Mouse (Mus musculus): ENCODE data around the gene Ifngr2. TPM values are rescaled to one million over a fixed set of nuclear protein-coding genes. Genes with fewer than 3 reads are reported as not detected.

Ifngr2 gene
- polyA plus RNA-seq, 1 experiment from 2014 or later = 118 TPM

GRCm38 (mm10) chr16:91545597-91546281 is 1.1 kb upstream of the Ifngr2 start:
- ATAC-seq = no peak
- Histone ChIP-seq H3K9me3 (ENCODE audit: control insufficient read depth, low read length) (no peaks in the 10 kb centered on the region), H3K36me3 (ENCODE audit: control insufficient read depth, insufficient read depth) (no peaks in the 10 kb centered on the region), H3K9ac (replicated peaks; ENCODE audit: low read depth, low read length) (no peak overlapping the region), H3K4me1 (replicated peaks; ENCODE audit: control insufficient read depth, insufficient read depth, low read length) (peaks cover 30% of the 10 kb centered on the region), H3K27ac (ENCODE audit: low read length) (no peak overlapping the region), H3K4me3 (replicated peaks; ENCODE audit: low read length) (no peak overlapping the region), H3K27me3 (replicated peaks; ENCODE audit: control insufficient read depth, insufficient read depth, low read length) (no peaks in the 10 kb centered on the region), H3K4me2 (ENCODE audit: low read length) (no peak overlapping the region)
- 77% methylated on average over 10 of the region's 10 CpGs for WGBS

- Histone ChIP-seq H3K4me1 (replicated peaks; ENCODE audit: control insufficient read depth, insufficient read depth, low read length) (peaks cover 26% of the 10 kb centered on the region), H3K9ac (replicated peaks; ENCODE audit: low read depth, low read length) (peak overlapping the region; percentile 96), H3K4me3 (replicated peaks; ENCODE audit: low read length) (peak overlapping the region; percentile 89), H3K36me3 (ENCODE audit: control insufficient read depth, insufficient read depth) (no peaks in the 10 kb centered on the region), H3K9me3 (ENCODE audit: control insufficient read depth, low read length) (no peaks in the 10 kb centered on the region), H3K27me3 (replicated peaks; ENCODE audit: control insufficient read depth, insufficient read depth, low read length) (no peaks in the 10 kb centered on the region), H3K4me2 (ENCODE audit: low read length) (peak overlapping the region; percentile 71), H3K27ac (ENCODE audit: low read length) (no peak overlapping the region)
- 0 out of 2 replicates have a peak, but pooled peaks have one; percentile 24 for ATAC-seq
- 20% methylated on average over 14 of the region's 14 CpGs for WGBS
Measured at GRCm38 (mm10) chr16:91546391-91546835, 459 bp upstream of the Ifngr2 start.

GRCm38 (mm10) chr16:91547974-91548373 is 1.1 kb downstream of the Ifngr2 start:
- no peaks in the 10 kb centered on the region for H3K9me3 ChIP-seq (ENCODE audit: control insufficient read depth, low read length)
- peak overlapping the region; percentile 96 for H3K9ac ChIP-seq (replicated peaks; ENCODE audit: low read depth, low read length)
- no peaks in the 10 kb centered on the region for H3K27me3 ChIP-seq (replicated peaks; ENCODE audit: control insufficient read depth, insufficient read depth, low read length)
- no peak for ATAC-seq
- no peaks in the 10 kb centered on the region for H3K36me3 ChIP-seq (ENCODE audit: control insufficient read depth, insufficient read depth)
- peak overlapping the region; percentile 71 for H3K4me2 ChIP-seq (ENCODE audit: low read length)
- peak overlapping the region; percentile 89 for H3K4me3 ChIP-seq (replicated peaks; ENCODE audit: low read length)
- 58% methylated on average over 5 of the region's 5 CpGs for WGBS
- peaks cover 20% of the 10 kb centered on the region for H3K4me1 ChIP-seq (replicated peaks; ENCODE audit: control insufficient read depth, insufficient read depth, low read length)
- H3K27ac ChIP-seq (ENCODE audit: low read length) = no peak overlapping the region

GRCm38 (mm10) chr16:91548586-91548985 is 1.7 kb downstream of the Ifngr2 start:
- peak overlapping the region; percentile 0; the same call in 1 of the 2 replicates for H3K9ac ChIP-seq (replicated peaks; ENCODE audit: low read depth, low read length)
- no peaks in the 10 kb centered on the region for H3K36me3 ChIP-seq (ENCODE audit: control insufficient read depth, insufficient read depth)
- no peaks in the 10 kb centered on the region for H3K9me3 ChIP-seq (ENCODE audit: control insufficient read depth, low read length)
- peaks cover 25% of the 10 kb centered on the region for H3K4me1 ChIP-seq (replicated peaks; ENCODE audit: control insufficient read depth, insufficient read depth, low read length)
- H3K4me3 ChIP-seq (replicated peaks; ENCODE audit: low read length) = peak overlapping the region; percentile 28
- 45% methylated on average over 5 of the region's 5 CpGs for WGBS
- no peaks in the 10 kb centered on the region for H3K27me3 ChIP-seq (replicated peaks; ENCODE audit: control insufficient read depth, insufficient read depth, low read length)
- ATAC-seq = no peak
- no peak overlapping the region for H3K27ac ChIP-seq (ENCODE audit: low read length)
- H3K4me2 ChIP-seq (ENCODE audit: low read length) = peak overlapping the region; percentile 35

- peak overlapping the region; percentile 0; the same call in 1 of the 2 replicates for H3K9ac ChIP-seq (replicated peaks; ENCODE audit: low read depth, low read length)
- H3K9me3 ChIP-seq (ENCODE audit: control insufficient read depth, low read length) = no peaks in the 10 kb centered on the region
- 64% methylated on average over 2 of the region's 2 CpGs for WGBS
- H3K27me3 ChIP-seq (replicated peaks; ENCODE audit: control insufficient read depth, insufficient read depth, low read length) = no peaks in the 10 kb centered on the region
- no peak overlapping the region for H3K27ac ChIP-seq (ENCODE audit: low read length)
- ATAC-seq = no peak
- H3K4me3 ChIP-seq (replicated peaks; ENCODE audit: low read length) = peak overlapping the region; percentile 28
- H3K4me2 ChIP-seq (ENCODE audit: low read length) = peak overlapping the region; percentile 35
- H3K4me1 ChIP-seq (replicated peaks; ENCODE audit: control insufficient read depth, insufficient read depth, low read length) = peaks cover 28% of the 10 kb centered on the region
- no peaks in the 10 kb centered on the region for H3K36me3 ChIP-seq (ENCODE audit: control insufficient read depth, insufficient read depth)
Measured at GRCm38 (mm10) chr16:91548996-91549395, 2.1 kb downstream of the Ifngr2 start.

- Histone ChIP-seq H3K36me3 (ENCODE audit: control insufficient read depth, insufficient read depth) (no peaks in the 10 kb centered on the region), H3K4me2 (ENCODE audit: low read length) (peak overlapping the region; percentile 35), H3K27ac (ENCODE audit: low read length) (no peak overlapping the region), H3K9ac (replicated peaks; ENCODE audit: low read depth, low read length) (peak overlapping the region; percentile 33; the same call in 1 of the 2 replicates), H3K9me3 (ENCODE audit: control insufficient read depth, low read length) (no peaks in the 10 kb centered on the region), H3K4me1 (replicated peaks; ENCODE audit: control insufficient read depth, insufficient read depth, low read length) (peaks cover 28% of the 10 kb centered on the region), H3K4me3 (replicated peaks; ENCODE audit: low read length) (0 out of 2 replicates have a peak overlapping the region, but pooled peaks have one; percentile 7), H3K27me3 (replicated peaks; ENCODE audit: control insufficient read depth, insufficient read depth, low read length) (no peaks in the 10 kb centered on the region)
- 46% methylated on average over 5 of the region's 5 CpGs for WGBS
- ATAC-seq = no peak
Measured at GRCm38 (mm10) chr16:91549616-91550015, 2.7 kb downstream of the Ifngr2 start.

GRCm38 (mm10) chr16:91551081-91551524 is 4.2 kb downstream of the Ifngr2 start:
- 0 out of 2 replicates have a peak, but pooled peaks cover 2% of the 10 kb centered on the region for H3K36me3 ChIP-seq (ENCODE audit: control insufficient read depth, insufficient read depth)
- WGBS = 73% methylated on average over 10 of the region's 10 CpGs
- no peak overlapping the region for H3K4me2 ChIP-seq (ENCODE audit: low read length)
- no peaks in the 10 kb centered on the region for H3K9me3 ChIP-seq (ENCODE audit: control insufficient read depth, low read length)
- peaks cover 28% of the 10 kb centered on the region for H3K4me1 ChIP-seq (replicated peaks; ENCODE audit: control insufficient read depth, insufficient read depth, low read length)
- no peak overlapping the region for H3K9ac ChIP-seq (replicated peaks; ENCODE audit: low read depth, low read length)
- no peak overlapping the region for H3K27ac ChIP-seq (ENCODE audit: low read length)
- H3K4me3 ChIP-seq (replicated peaks; ENCODE audit: low read length) = no peak overlapping the region
- no peak for ATAC-seq
- no peaks in the 10 kb centered on the region for H3K27me3 ChIP-seq (replicated peaks; ENCODE audit: control insufficient read depth, insufficient read depth, low read length)

- 0 out of 2 replicates have a peak, but pooled peaks cover 2% of the 10 kb centered on the region for H3K36me3 ChIP-seq (ENCODE audit: control insufficient read depth, insufficient read depth)
- peaks cover 25% of the 10 kb centered on the region for H3K4me1 ChIP-seq (replicated peaks; ENCODE audit: control insufficient read depth, insufficient read depth, low read length)
- no peak overlapping the region for H3K4me3 ChIP-seq (replicated peaks; ENCODE audit: low read length)
- WGBS = 64% methylated on average over 9 of the region's 9 CpGs
- H3K27ac ChIP-seq (ENCODE audit: low read length) = no peak overlapping the region
- no peak overlapping the region for H3K4me2 ChIP-seq (ENCODE audit: low read length)
- H3K9me3 ChIP-seq (ENCODE audit: control insufficient read depth, low read length) = no peaks in the 10 kb centered on the region
- H3K9ac ChIP-seq (replicated peaks; ENCODE audit: low read depth, low read length) = no peak overlapping the region
- H3K27me3 ChIP-seq (replicated peaks; ENCODE audit: control insufficient read depth, insufficient read depth, low read length) = no peaks in the 10 kb centered on the region
- no peak for ATAC-seq
Measured at GRCm38 (mm10) chr16:91552072-91552471, 5.2 kb downstream of the Ifngr2 start.

- peaks cover 16% of the 10 kb centered on the region for H3K4me1 ChIP-seq (replicated peaks; ENCODE audit: control insufficient read depth, insufficient read depth, low read length)
- no peak for ATAC-seq
- no peaks in the 10 kb centered on the region for H3K27me3 ChIP-seq (replicated peaks; ENCODE audit: control insufficient read depth, insufficient read depth, low read length)
- H3K4me2 ChIP-seq (ENCODE audit: low read length) = no peak overlapping the region
- H3K9ac ChIP-seq (replicated peaks; ENCODE audit: low read depth, low read length) = no peak overlapping the region
- no peak overlapping the region for H3K4me3 ChIP-seq (replicated peaks; ENCODE audit: low read length)
- H3K9me3 ChIP-seq (ENCODE audit: control insufficient read depth, low read length) = no peaks in the 10 kb centered on the region
- WGBS = 54% methylated on average over 12 of the region's 12 CpGs
- H3K36me3 ChIP-seq (ENCODE audit: control insufficient read depth, insufficient read depth) = 0 out of 2 replicates have a peak, but pooled peaks cover 4% of the 10 kb centered on the region
- H3K27ac ChIP-seq (ENCODE audit: low read length) = no peak overlapping the region
Measured at GRCm38 (mm10) chr16:91553625-91554024, 6.8 kb downstream of the Ifngr2 start.

Data from forebrain, embryonic 16.5 days (tissue).